Mouse (Mus musculus): ENCODE data around the gene Cdh12.

Cdh12 gene

DNA sequence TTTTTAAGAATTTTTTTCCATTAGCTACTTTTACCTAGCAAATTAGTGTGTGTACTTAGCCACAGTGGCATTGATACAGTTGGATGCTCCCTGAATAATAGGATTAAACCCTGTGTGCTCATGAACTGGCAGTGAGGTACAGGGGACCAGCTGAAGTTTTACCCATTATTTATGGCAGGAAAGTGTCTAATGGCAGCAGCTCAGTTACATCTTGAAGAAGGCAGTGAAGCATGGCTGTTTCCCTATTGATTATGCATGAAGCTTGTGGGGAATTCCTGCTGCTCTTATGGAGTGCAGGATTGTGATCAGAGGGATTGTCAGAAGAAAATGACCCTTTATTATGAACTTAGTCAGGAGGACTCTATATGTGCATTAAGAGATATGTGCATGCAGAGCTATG, 988.9 kb downstream of the Cdh12 start:
- H3K36me3 ChIP-seq (ENCODE audit: control insufficient read depth, insufficient read depth, low read length, poor library complexity, severe bottlenecking) = no peaks in the 10 kb centered on the region
- no peaks in the 10 kb centered on the region for H3K27me3 ChIP-seq (ENCODE audit: control insufficient read depth, insufficient read depth, low read length, poor library complexity, severe bottlenecking)
- no peak for DNase-seq (ENCODE audit: low read depth, low spot score)

DNA sequence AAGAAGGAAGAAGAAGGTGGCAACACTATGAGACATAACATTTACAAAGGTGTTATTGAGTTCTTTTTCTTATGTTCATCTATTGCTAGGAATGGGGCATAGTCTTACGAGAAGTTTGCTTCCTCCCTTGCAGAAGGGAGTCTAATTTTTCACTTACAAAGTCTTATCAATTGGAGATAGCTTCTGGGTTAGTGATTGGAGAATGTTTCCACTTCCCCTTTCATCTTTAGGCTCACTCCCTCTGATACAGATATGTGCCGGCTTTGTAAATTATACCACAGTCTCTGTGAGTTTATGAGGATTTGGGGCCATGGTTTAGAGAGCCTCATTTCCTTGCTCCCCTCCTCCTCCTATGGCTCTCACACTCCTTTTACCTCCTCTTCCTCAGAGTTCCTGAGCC, 1009.0 kb downstream of the Cdh12 start:
- Histone ChIP-seq H3K36me3 (ENCODE audit: control insufficient read depth, insufficient read depth, low read length, poor library complexity, severe bottlenecking) (no peaks in the 10 kb centered on the region), H3K27me3 (ENCODE audit: control insufficient read depth, insufficient read depth, low read length, poor library complexity, severe bottlenecking) (no peaks in the 10 kb centered on the region)
- no peak for DNase-seq (ENCODE audit: low read depth, low spot score)

DNA sequence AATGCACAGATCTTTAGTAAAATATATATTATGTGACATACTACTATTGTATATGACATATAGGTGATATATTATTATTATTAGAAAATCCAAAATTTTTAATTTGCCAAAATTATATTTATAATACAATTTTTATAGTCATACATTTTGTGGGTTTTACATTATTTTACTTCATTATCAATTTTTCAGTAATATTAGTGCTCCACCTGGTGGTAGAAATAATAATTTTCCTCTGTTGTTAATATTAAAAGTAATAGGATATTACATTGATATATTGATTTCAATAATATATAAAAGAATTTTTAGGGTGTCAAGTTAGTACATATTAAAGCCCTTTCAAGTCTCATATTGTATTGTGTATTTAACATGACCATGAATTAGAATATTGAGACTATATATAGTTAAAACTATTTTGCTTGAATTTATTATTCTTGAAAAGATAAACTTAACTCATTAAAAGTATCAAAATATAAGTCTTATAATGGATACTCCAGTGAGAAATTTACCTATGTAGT, 1070.3 kb downstream of the Cdh12 start:
- no peak for DNase-seq (ENCODE audit: low read depth, low spot score)
- H3K27me3 ChIP-seq (ENCODE audit: control insufficient read depth, insufficient read depth, low read length, poor library complexity, severe bottlenecking) = no peaks in the 10 kb centered on the region
- no peaks in the 10 kb centered on the region for H3K36me3 ChIP-seq (ENCODE audit: control insufficient read depth, insufficient read depth, low read length, poor library complexity, severe bottlenecking)

- Histone ChIP-seq H3K36me3 (ENCODE audit: control insufficient read depth, insufficient read depth, low read length, poor library complexity, severe bottlenecking) (no peaks in the 10 kb centered on the region), H3K27me3 (ENCODE audit: control insufficient read depth, insufficient read depth, low read length, poor library complexity, severe bottlenecking) (no peaks in the 10 kb centered on the region)
- no peak for DNase-seq (ENCODE audit: low read depth, low spot score)
Observed at GRCm38 (mm10) chr15:21530804-21531203, 1081.7 kb downstream of the Cdh12 start.

- Histone ChIP-seq H3K27me3 (ENCODE audit: control insufficient read depth, insufficient read depth, low read length, poor library complexity, severe bottlenecking) (no peaks in the 10 kb centered on the region), H3K36me3 (ENCODE audit: control insufficient read depth, insufficient read depth, low read length, poor library complexity, severe bottlenecking) (no peaks in the 10 kb centered on the region)
- no peak for DNase-seq (ENCODE audit: low read depth, low spot score)
Observed at GRCm38 (mm10) chr15:21536909-21537308, 1087.8 kb downstream of the Cdh12 start.

- no peaks in the 10 kb centered on the region for H3K36me3 ChIP-seq (ENCODE audit: control insufficient read depth, insufficient read depth, low read length, poor library complexity, severe bottlenecking)
- no peaks in the 10 kb centered on the region for H3K27me3 ChIP-seq (ENCODE audit: control insufficient read depth, insufficient read depth, low read length, poor library complexity, severe bottlenecking)
- DNase-seq (ENCODE audit: low read depth, low spot score) = no peak
Observed at GRCm38 (mm10) chr15:21544786-21545185, 1095.7 kb downstream of the Cdh12 start.

DNA sequence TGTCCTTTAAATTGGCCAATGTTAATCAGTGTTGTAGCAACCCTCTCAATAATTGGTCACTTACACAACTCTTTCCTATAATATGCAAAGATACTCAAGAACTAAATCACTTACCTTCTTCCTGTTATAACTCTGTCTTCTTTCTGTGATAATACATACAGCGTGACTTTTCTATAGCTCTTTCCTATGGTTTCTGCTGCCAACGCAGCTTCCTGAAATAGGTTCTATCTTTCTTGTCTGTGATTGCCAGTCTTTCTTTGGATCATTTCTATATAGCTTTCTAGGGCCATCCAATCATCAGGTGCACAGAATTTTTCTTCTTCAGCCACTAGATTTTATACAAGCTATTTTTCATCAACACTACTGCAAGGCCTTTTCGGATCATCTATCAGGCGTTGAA, 1106.9 kb downstream of the Cdh12 start:
- no peak for DNase-seq (ENCODE audit: low read depth, low spot score)
- Histone ChIP-seq H3K27me3 (ENCODE audit: control insufficient read depth, insufficient read depth, low read length, poor library complexity, severe bottlenecking) (no peaks in the 10 kb centered on the region), H3K36me3 (ENCODE audit: control insufficient read depth, insufficient read depth, low read length, poor library complexity, severe bottlenecking) (no peaks in the 10 kb centered on the region)

DNA sequence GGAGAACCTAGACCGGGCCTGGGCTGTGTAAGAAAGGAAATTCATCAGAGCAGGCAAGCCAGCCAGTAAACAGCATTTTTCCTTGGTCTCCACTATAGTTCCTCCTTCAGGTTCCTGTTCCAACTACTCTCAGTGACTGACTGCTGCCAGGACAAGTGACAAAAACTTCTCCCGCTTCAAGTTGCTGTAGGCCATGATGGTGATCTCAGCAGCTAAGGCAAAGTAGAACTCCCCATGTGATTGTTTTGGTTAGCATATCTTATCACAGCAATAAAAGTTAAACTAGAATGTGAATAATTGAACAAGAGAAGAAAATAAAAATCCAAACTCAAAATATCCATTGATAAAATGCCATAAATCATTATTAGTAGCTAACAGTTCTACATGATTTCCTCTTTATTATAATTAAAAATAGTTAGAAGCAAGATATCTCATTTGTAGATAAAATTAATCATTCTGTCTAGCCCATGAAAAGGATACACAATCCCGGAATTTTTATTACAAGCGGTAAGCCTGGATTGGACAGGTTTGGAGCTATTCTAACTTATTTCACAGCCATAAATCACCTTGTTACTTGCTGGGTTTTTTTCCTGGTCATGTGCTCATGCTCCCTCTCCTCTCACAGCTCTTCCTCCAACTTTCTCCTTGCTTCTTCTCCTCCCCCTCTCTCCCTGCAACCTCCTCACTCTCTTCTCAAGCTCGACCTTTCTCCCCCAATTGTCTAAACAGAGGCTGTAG, 1117.4 kb downstream of the Cdh12 start:
- DNase-seq (ENCODE audit: low read depth, low spot score) = no peak
- no peaks in the 10 kb centered on the region for H3K36me3 ChIP-seq (ENCODE audit: control insufficient read depth, insufficient read depth, low read length, poor library complexity, severe bottlenecking)
- H3K27me3 ChIP-seq (ENCODE audit: control insufficient read depth, insufficient read depth, low read length, poor library complexity, severe bottlenecking) = no peaks in the 10 kb centered on the region

- no peaks in the 10 kb centered on the region for H3K36me3 ChIP-seq (ENCODE audit: control insufficient read depth, insufficient read depth, low read length, poor library complexity, severe bottlenecking)
- no peak for DNase-seq (ENCODE audit: low read depth, low spot score)
- H3K27me3 ChIP-seq (ENCODE audit: control insufficient read depth, insufficient read depth, low read length, poor library complexity, severe bottlenecking) = no peaks in the 10 kb centered on the region
Observed at GRCm38 (mm10) chr15:21604510-21604909, 1155.4 kb downstream of the Cdh12 start.

Data from splenic B cell, adult 2 months (primary cell).